Mouse (Mus musculus) MEL (cell line): ENCODE data around the gene Msantd3. TPM values are rescaled to one million over a fixed set of nuclear protein-coding genes. Genes with fewer than 3 reads are reported as not detected.

Experiments used
- DNase-seq: peaks from one replicate; pipeline ENCODE4 v3.0.0; 2011; ENCODE audit warnings: low read depth, low spot score
- H3K27ac ChIP-seq: 2 replicates; pipeline ENCODE4 v1.5.1; 2012; ENCODE audit warnings: low read depth, mild to moderate bottlenecking, control low read depth, low read length, moderate library complexity; ENCODE audit not compliant: control insufficient read depth
- H3K27me3 ChIP-seq, 2 experiments: fragments of 150-350 bp in 1 of 2; sonication (generic) in 1 of 2; 2 replicates each; pipeline ENCODE4 v1.6.1; 2012; ENCODE audit warnings: low read length in 2 of 2, mild to moderate bottlenecking in 2 of 2, improper control_type of control experiment in 1 of 2, moderate library complexity in 1 of 2; ENCODE audit not compliant: insufficient read depth in 2 of 2, control insufficient read depth in 1 of 2
- H3K36me3 ChIP-seq, 2 experiments: 2 replicates each; pipeline ENCODE4 v1.6.1; 2012 to 2014; ENCODE audit warnings: low read length in 2 of 2, improper control_type of control experiment in 1 of 2, inconsistent platforms in 1 of 2, mild to moderate bottlenecking in 1 of 2; ENCODE audit not compliant: insufficient read depth in 2 of 2, control insufficient read depth in 1 of 2
- H3K4me1 ChIP-seq, 2 experiments: fragments of 150-350 bp in 1 of 2; sonication (generic) in 1 of 2; 2 replicates each; pipeline ENCODE4 v1.6.1; 2012; ENCODE audit warnings: low read length in 2 of 2, improper control_type of control experiment in 1 of 2, mild to moderate bottlenecking in 1 of 2; ENCODE audit not compliant: insufficient read depth in 2 of 2, control insufficient read depth in 1 of 2
- H3K4me3 ChIP-seq, 2 experiments: fragments of 150-350 bp in 1 of 2; sonication (generic) in 1 of 2; 2 replicates each; pipeline ENCODE4 v1.5.1; 2012; ENCODE audit warnings: low read depth in 2 of 2, low read length in 2 of 2, mild to moderate bottlenecking in 2 of 2, moderate library complexity in 2 of 2, control low read depth in 1 of 2, improper control_type of control experiment in 1 of 2; ENCODE audit not compliant: control insufficient read depth in 1 of 2, insufficient read depth in 1 of 2
- H3K79me2 ChIP-seq: 2 replicates; pipeline ENCODE4 v1.6.1; 2012; ENCODE audit warnings: mild to moderate bottlenecking, low read length, moderate library complexity; ENCODE audit not compliant: control insufficient read depth, poor library complexity, insufficient read depth
- H3K9ac ChIP-seq: 2 replicates; pipeline ENCODE4 v1.6.1; 2012; ENCODE audit warnings: low read depth, mild to moderate bottlenecking, control low read depth, low read length, moderate library complexity; ENCODE audit not compliant: control insufficient read depth, poor library complexity, severe bottlenecking
- H3K9me3 ChIP-seq: fragments of 150-350 bp; sonication (generic); replicated peaks from 2 replicates; pipeline ENCODE4 v1.6.1; 2012; ENCODE audit warnings: mild to moderate bottlenecking, low read length, improper control_type of control experiment, moderate library complexity; ENCODE audit not compliant: insufficient read depth
- E2F4 ChIP-seq: IDR thresholded peaks from 2 replicates; pipeline ENCODE4 v1.6.1; 2011; ENCODE audit warnings: low read depth, low read length, improper control_type of control experiment, borderline replicate concordance
- ELF1 ChIP-seq: IDR thresholded peaks from 2 replicates; pipeline ENCODE4 v1.6.1; 2014; ENCODE audit warnings: low read depth, mild to moderate bottlenecking, inconsistent platforms, low read length, improper control_type of control experiment, moderate library complexity
- GATA1 ChIP-seq: IDR thresholded peaks from 2 replicates; pipeline ENCODE4 v1.6.1; 2011; ENCODE audit warnings: low read depth, low read length, improper control_type of control experiment
- MAFK ChIP-seq: IDR thresholded peaks from 2 replicates; pipeline ENCODE4 v1.6.1; 2011; ENCODE audit warnings: low read depth, mild to moderate bottlenecking, low read length, improper control_type of control experiment, borderline replicate concordance
- MAX ChIP-seq: IDR thresholded peaks from 2 replicates; pipeline ENCODE4 v1.6.1; 2011; ENCODE audit warnings: low read length, improper control_type of control experiment
- SMC3 ChIP-seq: IDR thresholded peaks from 2 replicates; pipeline ENCODE4 v1.6.1; 2011; ENCODE audit warnings: low read depth, low read length, improper control_type of control experiment
- TAL1 ChIP-seq: IDR thresholded peaks from 2 replicates; pipeline ENCODE4 v1.6.1; 2012; ENCODE audit warnings: mild to moderate bottlenecking, inconsistent platforms, low read length, moderate library complexity, mixed read lengths
- TBP ChIP-seq: IDR thresholded peaks from 2 replicates; pipeline ENCODE4 v1.8.0; 2011; ENCODE audit warnings: low read depth, low read length, improper control_type of control experiment
- TCF12 ChIP-seq: IDR thresholded peaks from 2 replicates; pipeline ENCODE4 v1.6.1; 2014; ENCODE audit warnings: low read depth, mild to moderate bottlenecking, inconsistent platforms, low read length, improper control_type of control experiment, moderate library complexity
- UBTF ChIP-seq: IDR thresholded peaks from 2 replicates; pipeline ENCODE4 v1.6.1; 2012; ENCODE audit warnings: low read depth, mild to moderate bottlenecking, inconsistent platforms, low read length, improper control_type of control experiment, moderate library complexity, borderline replicate concordance; ENCODE audit not compliant: insufficient read depth
- USF1 ChIP-seq: IDR thresholded peaks from 2 replicates; pipeline ENCODE4 v1.6.1; 2014; ENCODE audit warnings: low read depth, mild to moderate bottlenecking, inconsistent platforms, low read length, improper control_type of control experiment, moderate library complexity
- ZC3H11A ChIP-seq: IDR thresholded peaks from 2 replicates; pipeline ENCODE4 v1.6.1; 2012; ENCODE audit warnings: low read depth, mild to moderate bottlenecking, inconsistent platforms, low read length, improper control_type of control experiment
- ZKSCAN1 ChIP-seq: IDR thresholded peaks from 2 replicates; pipeline ENCODE4 v1.6.1; 2012; ENCODE audit warnings: low read depth, mild to moderate bottlenecking, inconsistent platforms, low read length, improper control_type of control experiment, moderate library complexity
- polyA plus RNA-seq, 2 experiments: library from polyadenylated mRNA; stranded (reverse) in 1 of 2; unstranded in 1 of 2; fragments of >175 nt in 1 of 2; fragments of >200 nt in 1 of 2; gene quantifications; 2 replicates each; pipeline versions ENCODE4 v1.2.1 to v1.2.4; 2012; ENCODE audit warnings: low replicate concordance in 2 of 2, low read depth in 1 of 2; ENCODE audit not compliant: insufficient read length in 2 of 2, insufficient read depth in 1 of 2, missing spikeins in 1 of 2
- total RNA-seq: library from RNA; depleted of rRNA; stranded (reverse); fragments of 300-350 nt; gene quantifications from 2 replicates; pipeline ENCODE4 v1.2.3, GENCODE M21; 2012

Gene Msantd3
- total and polyA plus RNA-seq, 3 experiments, result not detected

DNA sequence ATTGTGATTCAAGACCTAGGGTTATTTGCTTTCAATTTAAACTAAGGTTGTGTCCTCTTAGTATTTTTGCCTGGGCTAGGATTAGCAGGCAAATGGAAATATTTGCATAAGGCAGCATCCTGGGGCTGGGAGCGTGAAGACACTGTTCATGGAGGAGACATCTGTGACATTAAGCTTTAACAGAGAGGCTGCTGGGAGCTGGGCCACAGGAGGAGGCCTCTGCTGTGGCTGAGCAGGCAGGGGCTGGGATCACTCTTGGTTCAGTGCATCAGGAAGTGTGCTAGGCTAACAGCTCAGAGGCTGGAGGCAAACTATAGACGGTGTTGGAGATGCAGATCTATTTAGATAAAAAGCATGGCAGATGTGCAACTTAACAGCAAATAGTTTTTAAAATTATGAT lies 43.2 kb downstream of the Msantd3 start:
- H3K27me3 ChIP-seq, result no peaks in the 10 kb centered on the region
- no peaks in the 10 kb centered on the region for H3K4me1 ChIP-seq
- DNase-seq, result no peak
- TF ChIP-seq SMC3, result no peak
- no peak for TF ChIP-seq ELF1
- TF ChIP-seq MAX, result no peak
- no peak for TF ChIP-seq ZC3H11A
- no peak for TF ChIP-seq GATA1
- no peak for TF ChIP-seq TBP
- TF ChIP-seq ZKSCAN1, result no peak
- no peak for TF ChIP-seq MAFK
- TF ChIP-seq TCF12, result no peak
- TF ChIP-seq TAL1, result no peak
- no peak overlapping the region for H3K4me3 ChIP-seq
- H3K27ac ChIP-seq, result no peak overlapping the region
- H3K79me2 ChIP-seq, result no peaks in the 10 kb centered on the region
- no peaks in the 10 kb centered on the region for H3K36me3 ChIP-seq
- H3K9ac ChIP-seq, result no peak overlapping the region
- H3K9me3 ChIP-seq, result no peaks in the 10 kb centered on the region

DNA sequence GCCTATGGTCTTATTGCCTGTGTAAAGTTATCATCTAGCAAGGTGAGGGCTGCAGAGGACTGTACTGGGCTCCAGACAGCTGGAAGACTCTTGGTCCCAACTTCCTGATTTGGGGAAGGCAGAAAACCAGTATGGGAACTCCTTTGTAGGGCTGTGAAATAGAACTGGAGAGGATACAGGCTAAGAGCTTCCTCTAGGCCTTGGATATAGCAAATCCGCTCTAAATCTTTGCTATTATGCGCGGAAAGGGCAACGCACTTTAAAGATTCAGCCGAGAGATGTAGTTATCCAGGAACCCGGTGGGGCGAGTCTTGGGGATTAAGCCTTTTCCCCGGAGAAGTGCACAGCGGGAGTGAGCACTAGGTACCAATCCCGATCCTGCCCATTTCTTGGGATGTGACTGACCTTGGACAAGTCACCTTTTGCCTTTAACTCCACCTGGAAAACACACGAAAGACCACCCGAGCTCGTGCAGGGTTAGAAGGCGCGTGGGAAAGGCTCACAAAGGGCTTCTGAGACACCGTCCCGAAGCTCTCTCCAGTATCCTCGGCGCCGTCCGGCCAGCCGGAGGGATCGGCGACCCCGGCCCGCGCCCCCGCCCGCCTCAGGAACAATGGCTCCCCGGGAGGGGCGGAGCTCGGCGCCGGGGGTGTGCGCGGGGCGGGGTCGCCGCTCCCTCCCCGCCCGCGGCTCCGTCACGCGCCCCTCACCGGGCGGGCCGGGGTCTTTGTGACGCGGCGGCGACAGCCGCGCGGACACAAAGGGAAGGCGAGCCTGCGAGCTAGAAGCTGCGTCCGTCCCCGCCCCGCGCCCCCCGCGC lies 44.9 kb downstream of the Msantd3 start, which contains the start of gene Tmeff1:
Tmeff1 (plus strand) TSS at position 754 of the 820 bp plus-strand sequence.
- H3K4me3 ChIP-seq, result no peak within 1 kb of the TSS
- H3K36me3 ChIP-seq, result no peaks in the 10 kb centered on the region
- no peaks in the 10 kb centered on the region for H3K4me1 ChIP-seq
- no peak within 1 kb of the TSS for H3K9ac ChIP-seq
- H3K27me3 ChIP-seq, result no peaks in the 10 kb centered on the region
- no peak for DNase-seq
- TF ChIP-seq USF1 (no peak), E2F4 (no peak), ZC3H11A (no peak), TCF12 (no peak), UBTF (no peak)
- H3K27ac ChIP-seq, result no peak within 1 kb of the TSS
- H3K79me2 ChIP-seq, result no peaks in the 10 kb centered on the region
- H3K9me3 ChIP-seq, result no peaks in the 10 kb centered on the region
